Mouse (Mus musculus) MEL (cell line): ENCODE results near the gene Cd5.

Experiments used
- CTCF ChIP-seq, 3 experiments: IDR thresholded peaks in 2 of 3; conservative IDR thresholded peaks in 1 of 3; 2 replicates each; pipeline ENCODE4 v1.5.1; 2011 to 2012; ENCODE audit warnings: low read length in 3 of 3, low read depth in 2 of 3, mild to moderate bottlenecking in 2 of 3, improper control_type of control experiment in 1 of 3, inconsistent platforms in 1 of 3, mixed read lengths in 1 of 3, moderate library complexity in 1 of 3; ENCODE audit not compliant: control insufficient read depth in 1 of 3, insufficient read depth in 1 of 3, poor library complexity in 1 of 3, severe bottlenecking in 1 of 3
- ELF1 ChIP-seq: IDR thresholded peaks from 2 replicates; pipeline ENCODE4 v1.6.1; 2014; ENCODE audit warnings: low read depth, mild to moderate bottlenecking, inconsistent platforms, low read length, improper control_type of control experiment, moderate library complexity
- EP300 ChIP-seq, 2 experiments: IDR thresholded peaks; 2 replicates each; pipeline ENCODE4 v1.6.1; 2011; ENCODE audit warnings: improper control_type of control experiment in 2 of 2, low read length in 2 of 2, low read depth in 1 of 2, mild to moderate bottlenecking in 1 of 2
- MEF2A ChIP-seq: IDR thresholded peaks from 2 replicates; pipeline ENCODE4 v1.6.1; 2014; ENCODE audit warnings: low read depth, mild to moderate bottlenecking, inconsistent platforms, low read length, improper control_type of control experiment; ENCODE audit not compliant: poor library complexity, insufficient replicate concordance, severe bottlenecking; ENCODE audit errors: extremely low read depth
- MYC ChIP-seq: IDR thresholded peaks from 2 replicates; pipeline ENCODE4 v1.6.1; 2011; ENCODE audit warnings: low read depth, mild to moderate bottlenecking, low read length, improper control_type of control experiment, moderate library complexity
- USF1 ChIP-seq: IDR thresholded peaks from 2 replicates; pipeline ENCODE4 v1.6.1; 2014; ENCODE audit warnings: low read depth, mild to moderate bottlenecking, inconsistent platforms, low read length, improper control_type of control experiment, moderate library complexity

- TF ChIP-seq USF1 (no peak), ELF1 (no peak), MEF2A (no peak), MYC (no peak), CTCF (IDR thresholded peaks at IDR 0.05 in 2 of 3, conservative IDR thresholded peaks at IDR 0.05 in 1 of 3; ENCODE audit: control insufficient read depth in 1 of 3, insufficient read depth in 1 of 3, low read depth in 2 of 3, low read length in 3 of 3, poor library complexity in 1 of 3, severe bottlenecking in 1 of 3) (no peak), EP300 (IDR thresholded peaks at IDR 0.05; ENCODE audit: low read depth in 1 of 2, low read length in 2 of 2) (no peak)
Observed at GRCm38 (mm10) chr19:10732741-10733140, 6.1 kb downstream of the Cd5 start.
